Comparison of ENCODE assay signal across 10 mouse cellular contexts in genomic region chr14:54254670-54255202, GRCm38 (mm10). TPM values are rescaled to one million over a fixed set of nuclear protein-coding genes. Genes with fewer than 3 reads are reported as not detected.
A peak's percentile ranks its signal among the peaks of the same experiment; 100 is the strongest.
DNase-seq lines count a peak whose midpoint lies in the region; ATAC-seq and TF ChIP-seq lines count a peak whose summit lies in the region.
"Had no signal": no experiment of that assay in that cellular context is flagged by ENCODE, and none has a peak within 500 bp of the region (broad histone marks: within the 10 kb centered on the region; RNA-seq: fewer than 3 reads in every experiment).

No protein-coding gene starts in this region.

- 52% methylated on average over 12 of the region's 12 CpGs for WGBS in liver, embryonic 11.5 days
- WGBS in forebrain, embryonic 12.5 days = 69% methylated on average over 12 of the region's 12 CpGs
- WGBS in intestine, postnatal 0 days = 38% methylated on average over 12 of the region's 12 CpGs
- 71% methylated on average over 12 of the region's 12 CpGs for WGBS in neural tube, embryonic 13.5 days

- H3K27ac ChIP-seq in liver, embryonic 11.5 days (ENCODE audit: low read depth, low read length) = no peak overlapping the region; the same call in 1 of the 2 replicates
- H3K27ac ChIP-seq in forebrain, embryonic 12.5 days = no peak overlapping the region
- H3K27ac ChIP-seq in intestine, postnatal 0 days (ENCODE audit: low read depth, low read length) = peak overlapping the region; percentile 94
- H3K27ac ChIP-seq in neural tube, embryonic 13.5 days (replicated peaks) = no peak overlapping the region

- DNase-seq in liver, embryonic 11.5 days (ENCODE audit: low spot score) = no peak
- no peak for DNase-seq in liver
- DNase-seq in gastrocnemius, postnatal 14 days = no peak
- no peak for DNase-seq in gastrocnemius, postnatal 4 days (ENCODE audit: low spot score in 2 of 2)
- DNase-seq: thymus, postnatal 4 days had no signal

- no peaks in the 10 kb centered on the region for H3K27me3 ChIP-seq in liver, embryonic 11.5 days (replicated peaks; ENCODE audit: control insufficient read depth, insufficient read depth, low read length)
- H3K27me3 ChIP-seq in forebrain, embryonic 12.5 days = no peaks in the 10 kb centered on the region
- no peaks in the 10 kb centered on the region for H3K27me3 ChIP-seq in intestine, postnatal 0 days (replicated peaks; ENCODE audit: control insufficient read depth, insufficient read depth, low read length)
- no peaks in the 10 kb centered on the region for H3K27me3 ChIP-seq in neural tube, embryonic 13.5 days

- H3K9ac ChIP-seq in liver, embryonic 11.5 days (ENCODE audit: low read depth, low read length) = peak overlapping the region; percentile 83; the same call in 1 of the 2 replicates
- H3K9ac ChIP-seq in forebrain, embryonic 12.5 days = no peak overlapping the region
- 0 out of 2 replicates have a peak overlapping the region, but pooled peaks have one; percentile 45 for H3K9ac ChIP-seq in intestine, postnatal 0 days (ENCODE audit: low read depth, low read length)
- H3K9ac ChIP-seq in neural tube, embryonic 13.5 days = peak overlapping the region; percentile 73

- peak overlapping the region; percentile 90 for H3K4me3 ChIP-seq in liver, embryonic 11.5 days (ENCODE audit: low read depth, low read length)
- H3K4me3 ChIP-seq in forebrain, embryonic 12.5 days (replicated peaks) = peak overlapping the region; percentile 79
- peak overlapping the region; percentile 81 for H3K4me3 ChIP-seq in intestine, postnatal 0 days (ENCODE audit: low read depth, low read length)
- H3K4me3 ChIP-seq in neural tube, embryonic 13.5 days = peak overlapping the region; percentile 77

- intact Hi-C loops in gastrocnemius, postnatal 14 days (cut with DNase I; ENCODE audit: low total_unique reads) = no loop called here

- H3K4me2 ChIP-seq in liver, embryonic 11.5 days = peak overlapping the region; percentile 83
- H3K4me2 ChIP-seq in forebrain, embryonic 12.5 days = peak overlapping the region; percentile 82
- peak overlapping the region; percentile 69 for H3K4me2 ChIP-seq in intestine, postnatal 0 days (replicated peaks; ENCODE audit: low read depth)
- H3K4me2 ChIP-seq in neural tube, embryonic 13.5 days = peak overlapping the region; percentile 65

- peaks cover 25% of the 10 kb centered on the region for H3K4me1 ChIP-seq in liver, embryonic 11.5 days (replicated peaks; ENCODE audit: control insufficient read depth, insufficient read depth, low read length)
- H3K4me1 ChIP-seq in forebrain, embryonic 12.5 days = peaks cover 43% of the 10 kb centered on the region
- H3K4me1 ChIP-seq in intestine, postnatal 0 days (replicated peaks; ENCODE audit: control insufficient read depth, insufficient read depth, low read length) = peaks cover 3% of the 10 kb centered on the region; the same call in 1 of the 2 replicates
- H3K4me1 ChIP-seq in neural tube, embryonic 13.5 days (replicated peaks) = peaks cover 54% of the 10 kb centered on the region

- no peaks in the 10 kb centered on the region for H3K9me3 ChIP-seq in liver, embryonic 11.5 days (ENCODE audit: control insufficient read depth, low read length)
- H3K9me3 ChIP-seq in forebrain, embryonic 12.5 days = no peaks in the 10 kb centered on the region
- no peaks in the 10 kb centered on the region for H3K9me3 ChIP-seq in intestine, postnatal 0 days (ENCODE audit: control insufficient read depth)
- no peaks in the 10 kb centered on the region for H3K9me3 ChIP-seq in neural tube, embryonic 13.5 days

- no peak for ATAC-seq in liver, embryonic 11.5 days (replicated peaks; ENCODE audit: low FRiP score)
- ATAC-seq in forebrain, embryonic 12.5 days (ENCODE audit: low FRiP score) = no peak
- no peak for ATAC-seq in intestine, postnatal 0 days
- no peak for ATAC-seq in neural tube, embryonic 13.5 days (ENCODE audit: low read depth)
- ATAC-seq in cerebellum, adult (ENCODE audit: insufficient number of reproducible peaks, low FRiP score, low TSS enrichment) = no peak

- H3K36me3 ChIP-seq in liver, embryonic 11.5 days (ENCODE audit: control insufficient read depth, insufficient read depth, low read length) = no peaks in the 10 kb centered on the region
- peaks cover 7% of the 10 kb centered on the region; the same call in 1 of the 2 replicates for H3K36me3 ChIP-seq in forebrain, embryonic 12.5 days (replicated peaks)
- no peaks in the 10 kb centered on the region for H3K36me3 ChIP-seq in intestine, postnatal 0 days (ENCODE audit: control insufficient read depth, insufficient read depth)
- H3K36me3 ChIP-seq in neural tube, embryonic 13.5 days = no peaks in the 10 kb centered on the region

- TF ChIP-seq CTCF in intestine, postnatal 0 days (IDR thresholded peaks at IDR 0.05; ENCODE audit: low read depth) = no peak

RNA-seq across cellular contexts. Expression of gene Abhd4, which starts 0.7 kb away (rescaled TPM):
- 27.6 and 28.2 TPM in 2 replicates for polyA plus RNA-seq in liver, embryonic 11.5 days (2014; fragmentation: Nextera tagmentation; extraction: Ambion mirVana)
- 46.3 and 48.5 TPM in 2 replicates for polyA plus RNA-seq in forebrain, embryonic 12.5 days (2016; fragmentation: Nextera tagmentation; extraction: Ambion mirVana)
- polyA plus RNA-seq in intestine, postnatal 0 days (2015; fragmentation: Nextera tagmentation; extraction: Ambion mirVana) = 38.3 and 38.4 TPM in 2 replicates
- polyA plus RNA-seq in neural tube, embryonic 13.5 days (2015; fragmentation: Nextera tagmentation; extraction: Ambion mirVana) = 60.4 and 72.4 TPM in 2 replicates
- 10 to 100 TPM; 18.4 to 19.9 TPM for total RNA-seq in gastrocnemius, postnatal 14 days (2021)
- 10 to 100 TPM; 30.1 to 31.5 TPM for total RNA-seq in gastrocnemius, postnatal 4 days (2021)

RNA-seq across cellular contexts. Expression of gene Dad1, which starts 0.8 kb away (rescaled TPM):
- polyA plus RNA-seq in liver, embryonic 11.5 days (2014; fragmentation: Nextera tagmentation; extraction: Ambion mirVana) = 309 and 312 TPM in 2 replicates
- 234 and 241 TPM in 2 replicates for polyA plus RNA-seq in forebrain, embryonic 12.5 days (2016; fragmentation: Nextera tagmentation; extraction: Ambion mirVana)
- polyA plus RNA-seq in intestine, postnatal 0 days (2015; fragmentation: Nextera tagmentation; extraction: Ambion mirVana) = 484 and 492 TPM in 2 replicates
- 416 and 437 TPM in 2 replicates for polyA plus RNA-seq in neural tube, embryonic 13.5 days (2015; fragmentation: Nextera tagmentation; extraction: Ambion mirVana)
- total RNA-seq in gastrocnemius, postnatal 14 days (2021) = 10 to 100 TPM; 67.4 to 70.3 TPM
- total RNA-seq in gastrocnemius, postnatal 4 days (2021) = 10 to 100 TPM; 89.9 to 92.3 TPM

RNA-seq across cellular contexts. Expression of gene Olfr49, which starts 30.0 kb away (rescaled TPM):
- polyA plus RNA-seq in liver, embryonic 11.5 days (2014; fragmentation: Nextera tagmentation; extraction: Ambion mirVana) = not detected in 2 replicates
- not detected in 2 replicates for polyA plus RNA-seq in forebrain, embryonic 12.5 days (2016; fragmentation: Nextera tagmentation; extraction: Ambion mirVana)
- polyA plus RNA-seq in intestine, postnatal 0 days (2015; fragmentation: Nextera tagmentation; extraction: Ambion mirVana) = 0.14 TPM in 1 of 2 replicates, not detected in the other
- not detected in 2 replicates for polyA plus RNA-seq in neural tube, embryonic 13.5 days (2015; fragmentation: Nextera tagmentation; extraction: Ambion mirVana)
- total RNA-seq in gastrocnemius, postnatal 14 days (2021) = not detected
- total RNA-seq in gastrocnemius, postnatal 4 days (2021) = not detected
- polyA plus RNA-seq: frontal cortex, adult 2 months had no signal
